Mouse (Mus musculus): Measurements from ENCODE around the gene Zfyve16.

Zfyve16 gene

DNA sequence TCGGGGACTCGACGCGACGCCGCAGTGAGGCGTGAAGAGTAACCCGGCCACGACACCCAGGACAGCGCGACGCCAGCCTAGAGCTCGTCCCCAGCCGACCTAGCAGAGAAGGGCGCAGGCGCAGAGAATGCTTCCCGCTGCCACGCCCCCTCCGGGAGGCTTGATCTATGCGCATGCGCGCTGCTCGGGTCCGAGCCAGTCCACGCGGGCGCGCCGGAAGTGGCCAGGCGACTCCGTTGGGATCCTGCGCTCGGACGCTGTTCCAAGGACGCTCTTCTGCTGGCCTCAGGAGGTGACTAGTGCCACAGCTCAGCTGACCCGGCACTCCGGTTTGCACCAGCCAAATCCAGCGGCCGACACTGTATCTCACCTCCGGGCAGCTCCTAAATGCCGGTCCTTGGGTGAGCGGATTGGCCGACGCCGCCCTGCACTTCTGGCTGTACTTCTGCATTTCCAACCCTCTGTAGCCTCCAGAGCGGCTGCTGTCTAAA is at the start of gene Zfyve16:
Zfyve16 (minus strand) TSS at position 148 of the 491 bp plus-strand sequence.
- peak; percentile 96 for DNase-seq (ENCODE audit: low spot score)

DNA sequence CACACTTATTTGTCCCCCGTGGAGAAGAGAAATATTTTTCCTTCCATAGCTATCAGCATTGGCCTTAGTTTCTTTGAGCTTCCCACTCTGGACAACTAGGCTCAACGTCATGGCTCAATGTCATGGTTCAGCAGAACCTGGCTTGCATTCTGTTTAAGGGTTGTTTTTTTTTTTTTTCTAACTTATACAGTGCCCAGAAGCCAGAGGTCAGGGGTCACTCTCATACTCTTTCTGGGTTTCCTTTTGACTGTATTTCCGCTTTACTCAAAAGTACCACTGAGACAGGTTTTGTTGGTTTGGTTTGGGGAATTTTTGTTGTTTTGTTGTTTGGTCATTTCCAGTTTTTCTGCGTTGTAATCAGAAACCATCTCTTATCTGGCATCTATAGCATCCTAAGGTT is 47.5 kb upstream of the Zfyve16 start:
- DNase-seq (ENCODE audit: low spot score) = no peak

DNA sequence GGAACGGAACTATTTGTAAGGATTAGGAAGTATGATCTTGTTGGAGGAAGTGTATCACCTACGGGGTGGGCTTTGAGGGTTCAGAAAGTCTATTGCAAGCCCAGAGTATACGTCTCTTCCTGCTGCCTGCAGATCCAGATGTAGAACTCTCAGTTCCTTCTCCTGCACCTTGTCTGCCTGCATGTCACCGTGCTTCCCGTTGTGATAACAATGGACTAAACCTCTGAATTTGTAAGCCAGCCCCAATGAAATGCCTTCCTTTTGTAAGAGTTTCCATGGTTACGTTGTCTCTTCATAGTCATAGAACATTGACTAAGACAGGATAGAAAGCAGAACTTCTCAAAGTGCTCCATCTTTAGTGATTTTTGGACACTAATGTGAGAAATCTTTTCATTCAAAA is 46.0 kb upstream of the Zfyve16 start:
- DNase-seq (ENCODE audit: low spot score) = no peak

DNA sequence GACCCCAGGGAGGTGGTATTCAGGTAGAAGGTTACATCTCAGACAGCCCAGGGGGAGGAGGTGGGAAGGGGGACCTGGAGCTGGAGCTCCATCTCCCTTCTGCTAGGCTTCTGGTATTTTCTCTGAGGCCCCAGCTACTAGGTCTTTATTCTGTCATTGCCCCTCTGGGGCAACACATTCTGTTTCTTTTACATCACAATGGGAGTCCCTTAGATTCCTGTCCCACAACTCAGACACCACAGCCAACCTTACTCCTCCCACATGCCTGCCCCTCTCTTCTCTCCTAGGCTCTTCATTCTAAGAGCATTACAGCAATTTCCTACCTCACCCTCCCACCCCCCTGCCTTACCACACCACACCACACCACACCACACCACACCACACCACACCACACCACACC is 45.4 kb upstream of the Zfyve16 start, which contains the start of gene Spz1:
Spz1 (minus strand) TSS at position 101 of the 400 bp plus-strand sequence.
- DNase-seq (ENCODE audit: low spot score) = no peak

DNA sequence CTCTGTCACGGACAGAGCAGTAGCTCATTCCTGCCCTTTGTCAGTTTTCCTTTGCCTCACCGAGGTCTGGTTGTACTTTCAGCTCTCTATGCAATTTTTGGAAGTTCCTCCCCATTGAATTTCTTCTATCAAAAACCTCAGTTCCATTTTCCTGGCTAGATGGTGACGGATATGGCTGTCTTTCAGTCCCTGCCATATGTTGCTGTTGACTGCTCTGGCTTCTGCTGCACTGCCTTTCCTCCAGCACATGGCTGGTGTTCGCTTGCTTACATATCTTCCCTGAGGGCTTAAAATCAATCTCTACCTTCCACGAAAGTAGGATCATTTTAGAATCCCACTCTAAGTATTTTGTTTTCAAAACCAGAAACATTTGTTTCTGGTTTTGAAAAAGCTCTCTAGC is 28.8 kb upstream of the Zfyve16 start:
- no peak for DNase-seq (ENCODE audit: low spot score)

DNA sequence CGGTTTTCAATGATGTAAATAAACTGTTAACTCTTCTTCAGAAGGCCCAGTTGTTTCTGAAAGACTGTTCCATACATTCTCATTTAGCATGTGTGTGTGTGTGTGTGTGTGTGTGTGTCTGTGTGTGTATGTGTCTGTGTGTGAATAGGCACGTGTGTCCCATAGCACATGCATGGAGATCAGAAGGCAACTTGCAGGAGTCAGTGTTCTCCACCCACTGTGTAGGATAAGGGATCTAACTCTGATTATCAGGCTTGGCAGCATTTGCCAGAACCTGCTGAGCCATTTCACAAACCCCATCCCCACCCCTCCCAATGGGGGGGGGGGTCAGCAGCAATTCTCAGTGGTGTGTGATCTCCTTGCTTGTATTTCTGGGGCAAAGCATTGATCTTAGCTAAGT is 26.6 kb upstream of the Zfyve16 start:
- DNase-seq (ENCODE audit: low spot score) = no peak

DNA sequence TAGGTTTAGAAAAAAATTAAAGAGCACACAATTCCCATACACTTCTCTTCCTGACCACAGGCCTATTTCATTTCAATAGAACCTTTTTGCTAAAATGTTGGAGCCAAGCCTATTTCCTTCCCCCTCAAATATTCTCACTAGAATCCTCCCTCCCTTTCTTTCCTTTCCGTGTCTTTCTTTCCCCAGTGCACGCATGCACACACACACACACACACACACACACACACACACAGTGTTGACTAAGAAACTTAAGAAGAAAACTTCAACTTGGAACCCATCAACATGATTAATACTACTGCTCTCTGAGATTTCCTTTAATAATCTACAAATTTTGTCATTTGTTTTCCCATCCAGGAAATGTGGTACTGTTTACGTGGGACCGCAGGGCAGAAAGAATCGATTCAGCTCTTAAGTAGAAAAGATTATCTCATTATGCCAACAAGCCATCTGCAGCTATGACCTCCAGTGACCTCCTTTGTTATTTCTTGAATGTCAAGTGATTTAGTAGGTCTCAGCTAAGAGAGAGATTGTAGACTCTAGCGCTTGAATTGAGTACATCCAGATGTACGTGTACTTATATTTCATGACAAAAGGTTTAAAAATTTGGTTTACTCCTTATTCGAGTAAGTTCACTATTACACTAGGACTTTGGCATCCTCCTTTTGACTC is 25.9 kb upstream of the Zfyve16 start:
- no peak for DNase-seq (ENCODE audit: low spot score)

DNA sequence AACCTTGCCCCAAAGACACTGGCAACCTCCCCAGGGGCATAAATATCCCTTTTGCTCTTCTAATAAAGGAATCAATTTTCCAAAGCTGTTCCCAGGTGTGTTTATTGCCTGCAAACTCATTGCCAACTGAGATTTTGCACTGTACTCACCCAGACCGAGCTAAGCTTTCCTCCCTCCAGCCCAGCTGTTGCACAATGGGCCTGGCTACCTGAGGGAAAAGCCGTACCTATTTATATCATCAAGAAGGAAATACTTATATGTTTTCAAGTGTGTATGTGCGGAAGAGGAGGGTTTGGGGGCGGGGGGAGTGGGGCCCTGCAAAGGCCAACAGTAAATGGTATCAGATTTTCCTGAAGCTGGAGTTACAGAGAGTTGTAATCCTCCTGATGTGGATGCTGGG is 16.4 kb upstream of the Zfyve16 start:
- no peak for DNase-seq (ENCODE audit: low spot score)

DNA sequence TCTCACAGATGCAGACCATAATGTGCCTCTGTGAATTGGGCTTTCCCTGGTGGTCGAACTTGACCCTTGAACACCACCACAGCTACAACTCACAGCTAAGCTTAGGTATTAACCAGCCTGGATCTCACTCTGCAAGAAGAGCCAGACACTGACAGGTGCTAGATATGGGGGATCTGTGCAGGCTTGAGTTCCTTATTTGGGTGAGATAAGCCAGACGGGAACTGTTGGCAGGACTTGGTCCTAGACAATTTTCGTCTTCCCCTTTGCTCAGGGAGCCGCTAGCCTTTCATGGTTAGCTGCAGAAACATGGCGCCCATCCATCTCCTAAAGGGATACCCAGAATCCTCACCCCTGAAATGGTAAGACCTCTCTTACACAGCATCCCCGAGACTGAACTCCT is 10.3 kb upstream of the Zfyve16 start:
- no peak for DNase-seq (ENCODE audit: low spot score)

DNA sequence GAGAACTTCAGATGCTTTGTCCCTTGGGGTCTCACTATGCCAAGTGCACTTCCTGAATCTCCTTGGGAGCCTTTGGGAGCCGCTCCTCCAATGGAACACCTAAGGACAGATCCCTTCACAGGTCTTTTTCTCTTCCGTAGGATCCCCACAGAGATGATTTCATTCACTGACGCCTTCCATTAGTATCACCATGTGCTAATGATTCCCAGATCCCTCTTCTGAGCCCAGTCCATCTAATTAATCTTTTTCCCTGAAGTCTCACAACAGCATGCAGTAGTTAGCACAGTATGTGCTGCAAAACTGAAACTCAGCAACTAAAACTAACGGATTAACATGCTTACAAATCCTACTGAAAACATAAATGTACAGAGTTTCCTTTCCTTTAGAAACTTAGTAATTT is 8.5 kb upstream of the Zfyve16 start:
- DNase-seq (ENCODE audit: low spot score) = no peak

DNA sequence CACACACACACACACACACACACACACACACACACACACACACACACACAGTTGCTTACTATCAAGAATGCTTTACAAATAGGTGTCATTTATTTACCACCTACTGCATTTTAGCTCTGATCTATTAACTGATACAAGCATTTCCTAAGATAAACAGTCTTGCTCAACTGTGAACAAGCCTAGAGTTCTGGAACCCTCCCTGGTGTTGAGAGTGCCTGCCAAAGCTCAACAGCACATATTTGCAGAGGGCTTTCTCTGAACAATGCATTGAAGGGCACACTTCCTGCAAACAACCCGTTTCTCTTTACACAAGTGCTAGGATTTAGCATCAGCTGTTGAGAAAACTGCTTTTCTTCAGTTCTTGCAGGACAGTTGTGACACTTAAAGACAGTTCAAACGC is 3.1 kb upstream of the Zfyve16 start:
- DNase-seq (ENCODE audit: low spot score) = no peak

DNA sequence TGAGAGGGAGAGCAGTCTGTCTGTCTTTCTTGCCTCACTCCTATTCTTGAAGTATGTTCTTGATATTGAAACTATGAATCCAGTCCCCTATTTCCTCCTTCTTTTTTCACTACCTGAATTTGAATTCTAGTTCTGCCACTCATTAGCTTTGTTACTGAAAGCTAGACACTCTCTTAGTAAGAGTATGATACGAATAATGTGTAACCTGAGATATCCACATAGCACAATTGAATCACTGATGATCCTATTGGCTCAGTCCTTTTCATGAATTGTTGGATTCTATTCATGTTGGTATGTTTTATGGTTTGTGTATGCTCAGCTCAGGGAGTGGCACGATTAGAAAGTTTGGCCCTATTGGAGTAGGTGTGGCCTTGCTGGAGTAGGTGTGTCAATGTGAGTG is 1.5 kb upstream of the Zfyve16 start:
- no peak for DNase-seq (ENCODE audit: low spot score)

DNA sequence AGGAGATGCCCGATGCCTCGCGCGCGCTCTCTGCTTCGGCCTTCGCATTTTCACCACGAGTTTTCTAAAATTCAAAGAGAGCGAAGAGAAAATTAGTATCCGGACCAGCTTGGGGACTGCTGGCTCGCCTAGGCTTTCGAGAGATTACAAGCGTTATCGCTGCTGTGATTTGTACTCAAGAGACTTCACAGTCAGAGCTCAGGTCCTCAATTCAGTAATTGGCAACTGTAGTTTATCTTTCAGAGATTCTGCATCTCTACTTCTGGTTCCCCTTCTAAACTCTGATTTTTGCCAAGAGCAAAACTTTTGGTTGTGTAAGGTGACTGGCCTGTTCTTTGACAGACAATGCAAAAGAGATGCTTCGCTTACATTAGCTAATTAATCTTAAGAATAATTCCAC is 569 bp upstream of the Zfyve16 start:
- DNase-seq (ENCODE audit: low spot score) = no peak

DNA sequence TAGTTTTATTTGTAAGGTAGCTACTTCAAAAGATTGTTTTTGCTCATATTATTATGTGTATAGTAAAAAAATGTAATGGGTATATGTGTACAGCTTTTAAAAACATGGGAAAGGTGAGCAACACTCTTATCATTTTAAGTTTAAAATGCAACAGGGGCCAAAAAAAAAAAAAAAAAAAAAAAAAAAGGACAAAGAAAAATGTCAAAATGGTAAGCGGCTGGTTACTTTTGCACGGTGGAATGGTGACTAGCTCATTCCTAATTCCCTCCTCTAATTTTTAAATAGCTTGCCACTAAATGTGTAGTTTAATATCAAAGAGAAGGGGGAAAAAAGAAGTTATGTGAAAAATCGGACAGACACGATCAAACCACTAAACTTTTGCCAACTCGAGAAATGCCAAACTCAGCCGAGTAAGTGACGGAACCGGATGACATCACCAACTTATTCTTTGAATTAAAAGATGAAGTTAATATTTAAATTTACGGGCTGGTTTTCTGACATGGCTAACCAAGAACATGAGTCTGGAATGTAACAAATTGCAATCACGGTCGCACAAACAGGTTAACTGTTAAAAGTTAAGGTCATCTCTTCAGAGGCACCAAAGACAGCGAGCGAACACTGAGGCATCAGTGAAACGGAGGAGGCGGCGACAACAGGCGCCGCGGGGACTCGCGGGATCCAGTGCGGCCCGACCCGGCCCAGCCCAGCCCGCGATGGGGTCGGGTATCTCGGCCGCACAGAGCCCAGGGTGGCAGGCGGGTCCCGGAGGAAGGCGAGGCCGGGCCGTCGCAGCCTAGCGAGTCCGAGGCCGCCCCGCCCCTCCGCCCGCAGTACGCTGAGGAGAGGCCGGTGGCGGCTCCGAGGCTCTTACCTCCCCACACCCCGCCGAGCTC is 594 bp downstream of the Zfyve16 start:
- DNase-seq (ENCODE audit: low spot score) = no peak

DNA sequence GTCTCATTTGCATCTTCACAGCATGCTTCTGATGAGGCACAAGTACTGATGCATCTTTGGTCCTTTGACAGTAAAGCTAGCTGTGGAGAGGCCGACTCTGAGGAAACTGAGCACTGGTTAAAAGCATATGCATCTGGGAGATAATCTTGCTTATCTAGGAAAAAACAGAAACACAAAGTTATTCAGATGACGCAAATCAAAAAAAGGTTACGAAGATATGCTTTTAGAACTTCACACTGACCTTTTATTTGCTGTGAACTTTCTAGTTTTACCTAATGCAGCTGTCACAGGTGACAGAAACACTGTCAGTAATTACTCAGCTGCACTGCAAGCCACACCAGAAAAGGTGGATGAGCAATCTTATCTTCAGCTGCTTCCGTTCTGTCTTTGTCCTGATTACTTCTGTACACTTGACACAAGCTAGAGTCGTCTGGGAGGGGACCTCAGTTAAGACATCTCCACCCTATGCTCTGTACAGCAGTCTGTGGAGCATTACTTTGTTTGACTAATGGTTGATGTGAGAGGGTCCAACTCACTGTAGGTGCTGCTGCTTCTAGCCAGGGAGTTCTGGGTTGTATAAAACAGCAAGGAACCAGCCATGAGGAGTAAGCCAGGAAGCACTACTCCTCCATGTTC is 7.4 kb downstream of the Zfyve16 start:
- no peak for DNase-seq (ENCODE audit: low spot score)

DNA sequence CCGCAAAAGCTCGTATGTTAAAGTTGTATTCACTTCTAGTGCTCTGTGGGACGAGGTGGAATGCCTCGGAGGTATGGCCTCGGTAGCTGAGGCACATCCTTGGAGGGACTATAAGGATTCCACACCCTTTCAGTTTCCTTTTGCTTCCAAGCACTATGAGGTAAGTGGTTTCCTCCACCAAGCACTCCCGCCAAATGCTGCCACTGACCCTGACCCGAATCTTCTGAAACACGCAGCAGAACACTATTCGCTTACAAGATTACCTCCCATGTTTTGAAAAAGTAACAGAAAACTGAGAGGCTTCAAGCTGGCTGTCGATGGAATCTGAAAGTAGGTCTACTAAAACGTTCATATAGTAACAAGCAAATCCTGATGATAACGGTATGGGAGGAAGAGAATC is 25.8 kb downstream of the Zfyve16 start:
- DNase-seq (ENCODE audit: low spot score) = no peak

DNA sequence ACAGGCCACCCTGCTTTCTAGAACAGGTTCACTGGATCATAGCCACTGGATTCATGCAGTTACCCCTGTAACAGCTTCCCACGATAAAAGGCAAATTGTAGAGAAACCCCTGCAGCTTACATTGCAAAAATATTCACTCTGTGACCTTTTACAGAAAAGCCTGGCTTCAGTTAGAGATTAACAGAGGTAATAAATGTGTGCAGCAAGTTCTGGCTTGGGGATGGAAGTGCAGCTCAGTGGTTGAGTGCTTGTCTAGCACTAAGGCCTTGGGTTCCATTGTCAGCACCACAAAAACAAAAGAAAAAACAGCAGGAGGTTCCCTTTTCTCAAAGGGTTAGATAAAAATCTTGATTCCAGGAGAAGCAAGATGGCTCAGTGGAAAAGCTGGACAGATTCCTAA is 38.7 kb downstream of the Zfyve16 start:
- DNase-seq (ENCODE audit: low spot score) = no peak

DNA sequence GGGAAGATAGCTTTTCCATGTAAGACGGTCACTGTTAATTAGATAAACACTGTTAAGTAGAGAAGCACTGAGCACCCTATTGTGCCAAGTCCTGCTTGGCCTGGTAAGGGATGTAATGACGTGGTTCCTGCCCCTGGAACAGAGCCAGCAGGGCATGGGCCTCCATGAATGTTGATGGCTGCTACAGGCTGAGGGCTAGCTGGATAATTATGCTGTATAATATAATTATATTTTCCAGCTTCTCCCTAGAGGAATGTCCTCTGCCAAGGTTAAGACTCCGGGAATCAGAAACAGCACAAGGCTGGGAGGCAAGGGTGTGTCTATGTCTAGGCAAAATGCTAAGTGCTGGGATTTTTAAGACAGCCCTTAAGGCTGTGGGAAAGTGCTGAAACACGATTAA is 39.9 kb downstream of the Zfyve16 start:
- DNase-seq (ENCODE audit: low spot score) = no peak

DNA sequence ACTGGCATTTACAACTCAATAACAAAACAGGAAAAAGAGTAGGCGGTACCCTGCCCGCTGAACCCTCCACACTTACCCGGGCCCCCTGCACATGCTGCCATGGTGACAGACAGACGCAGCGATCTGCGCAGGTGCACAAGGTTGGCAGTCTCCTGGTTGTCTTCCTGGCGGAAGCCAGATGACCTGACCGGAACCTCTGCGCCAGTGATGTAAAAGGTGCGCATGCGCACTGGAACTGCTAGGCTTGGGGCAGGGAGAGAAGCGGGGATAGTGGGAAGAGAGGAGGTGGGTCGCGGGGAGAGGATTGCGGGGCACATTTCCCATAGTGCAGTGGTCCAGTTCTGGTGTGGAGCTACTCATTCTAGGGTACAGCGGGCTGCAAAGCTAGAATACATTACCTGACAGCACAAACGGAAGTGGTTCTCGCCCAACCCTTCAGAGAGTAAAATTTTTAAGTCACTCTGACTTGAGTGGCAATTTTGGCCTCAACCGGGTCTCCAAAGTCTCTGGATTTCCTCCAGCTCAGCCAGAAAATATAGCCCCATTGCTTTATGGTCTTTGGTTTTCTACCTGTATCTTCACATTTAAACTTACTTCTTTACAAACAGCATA is 46.7 kb downstream of the Zfyve16 start, which contains the start of gene Fam151b:
Fam151b (minus strand) TSS at position 164 of the 612 bp plus-strand sequence.
- DNase-seq (ENCODE audit: low spot score) = peak; percentile 91

DNA sequence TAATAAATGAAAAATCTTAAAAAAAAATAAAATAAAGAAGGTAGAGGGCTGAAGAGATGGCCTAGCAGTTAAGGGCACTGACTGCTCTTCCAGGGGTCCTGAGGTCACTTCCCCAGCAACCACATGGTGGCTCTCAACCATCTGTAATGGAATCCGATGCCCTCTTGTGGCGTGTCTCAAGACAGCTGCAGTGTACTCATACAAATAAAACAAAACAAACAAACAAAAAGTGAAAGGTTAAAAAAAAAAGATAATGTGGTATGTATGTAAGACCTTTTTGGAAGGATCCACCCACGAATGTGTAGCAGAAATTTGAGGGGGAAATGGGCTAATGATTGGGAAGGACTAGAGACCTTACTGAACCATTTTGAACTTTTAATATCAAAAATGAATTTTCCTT is 47.3 kb downstream of the Zfyve16 start:
- peak; percentile 29 for DNase-seq (ENCODE audit: low spot score)

DNA sequence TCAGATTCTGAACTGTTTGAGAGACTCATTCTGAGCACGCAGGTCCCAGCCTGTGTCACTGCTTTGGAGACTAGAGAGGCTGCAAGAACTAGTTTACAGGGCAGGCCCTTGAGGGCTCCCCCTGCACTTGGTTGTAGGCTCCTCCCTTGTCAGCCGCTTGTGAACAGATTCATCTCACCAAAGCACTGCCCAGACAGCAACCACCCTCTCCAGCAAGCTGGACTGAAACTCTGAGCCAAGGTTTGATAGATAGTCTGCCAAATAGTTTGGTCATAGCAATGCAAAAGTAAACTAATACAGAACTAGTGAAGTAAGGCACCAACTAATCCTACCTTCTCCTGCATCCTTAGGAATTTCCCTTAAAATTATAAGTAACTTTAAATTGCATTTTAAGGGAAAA is 60.5 kb downstream of the Zfyve16 start:
- no peak for DNase-seq (ENCODE audit: low spot score)

DNA sequence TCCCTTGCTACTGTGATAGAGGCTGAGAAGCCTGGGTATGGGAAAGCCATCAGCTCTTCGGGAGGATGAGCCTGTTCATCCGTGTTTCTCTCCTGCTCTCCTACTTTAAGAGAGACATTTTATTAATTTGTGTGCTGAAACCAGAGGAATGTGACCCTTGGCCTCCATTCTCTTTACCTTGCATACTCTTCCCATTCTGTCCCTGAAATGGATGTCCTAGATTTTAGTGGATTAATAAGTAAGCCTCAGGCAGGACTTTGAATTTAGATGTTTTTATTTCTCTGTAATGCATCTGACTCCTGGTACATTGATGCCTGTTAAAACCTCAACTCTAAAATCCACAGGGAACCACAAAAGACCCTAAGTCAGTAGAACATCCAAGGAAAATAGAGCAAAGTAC is 61.3 kb downstream of the Zfyve16 start:
- no peak for DNase-seq (ENCODE audit: low spot score)
